Mouse (Mus musculus): ENCODE results near the gene Mrpl21.
A peak's percentile ranks its signal among the peaks of the same experiment; 100 is the strongest.

Mrpl21 gene

DNA sequence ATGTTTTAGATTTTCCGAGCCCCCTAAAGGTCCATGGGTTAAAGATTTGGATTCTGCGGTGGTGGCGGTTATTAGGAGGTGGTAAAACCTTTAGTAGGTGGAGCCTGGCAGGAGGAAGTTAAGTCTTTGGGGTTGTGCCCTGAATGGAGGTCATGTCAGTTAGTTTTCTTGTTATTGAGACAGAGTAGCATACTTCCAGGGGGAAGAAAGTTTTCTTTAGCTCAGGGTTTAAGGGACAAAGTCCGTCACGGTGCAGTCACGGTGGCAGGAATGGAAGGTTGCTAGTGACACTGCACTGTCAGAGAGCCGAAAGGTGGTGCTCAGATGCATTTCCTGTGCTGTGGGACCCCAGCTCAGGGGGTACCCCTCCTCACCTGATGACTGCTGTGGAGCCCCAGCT, 15.1 kb downstream of the Mrpl21 start:
- no peak for DNase-seq (ENCODE audit: low spot score)

DNA sequence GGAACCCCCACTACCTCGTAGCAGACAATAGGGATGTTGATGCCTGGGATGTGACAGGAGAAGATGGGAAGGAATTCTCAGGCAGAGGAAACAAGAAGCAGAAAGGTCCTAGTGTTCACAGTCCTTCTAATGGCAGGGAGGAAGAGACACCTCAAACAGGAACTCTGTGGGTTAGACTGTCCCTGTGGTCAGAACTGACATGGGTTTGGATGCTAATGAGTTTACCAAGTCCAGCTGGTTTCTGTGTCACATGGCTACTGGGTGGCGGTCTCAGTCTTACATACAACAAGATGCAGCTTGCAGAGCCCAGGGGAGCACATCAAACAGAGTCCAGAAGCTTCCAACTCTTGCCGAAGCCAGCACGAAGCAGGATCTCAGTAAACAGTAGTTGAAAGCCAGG, 21.3 kb downstream of the Mrpl21 start:
- no peak for DNase-seq (ENCODE audit: low spot score)

DNA sequence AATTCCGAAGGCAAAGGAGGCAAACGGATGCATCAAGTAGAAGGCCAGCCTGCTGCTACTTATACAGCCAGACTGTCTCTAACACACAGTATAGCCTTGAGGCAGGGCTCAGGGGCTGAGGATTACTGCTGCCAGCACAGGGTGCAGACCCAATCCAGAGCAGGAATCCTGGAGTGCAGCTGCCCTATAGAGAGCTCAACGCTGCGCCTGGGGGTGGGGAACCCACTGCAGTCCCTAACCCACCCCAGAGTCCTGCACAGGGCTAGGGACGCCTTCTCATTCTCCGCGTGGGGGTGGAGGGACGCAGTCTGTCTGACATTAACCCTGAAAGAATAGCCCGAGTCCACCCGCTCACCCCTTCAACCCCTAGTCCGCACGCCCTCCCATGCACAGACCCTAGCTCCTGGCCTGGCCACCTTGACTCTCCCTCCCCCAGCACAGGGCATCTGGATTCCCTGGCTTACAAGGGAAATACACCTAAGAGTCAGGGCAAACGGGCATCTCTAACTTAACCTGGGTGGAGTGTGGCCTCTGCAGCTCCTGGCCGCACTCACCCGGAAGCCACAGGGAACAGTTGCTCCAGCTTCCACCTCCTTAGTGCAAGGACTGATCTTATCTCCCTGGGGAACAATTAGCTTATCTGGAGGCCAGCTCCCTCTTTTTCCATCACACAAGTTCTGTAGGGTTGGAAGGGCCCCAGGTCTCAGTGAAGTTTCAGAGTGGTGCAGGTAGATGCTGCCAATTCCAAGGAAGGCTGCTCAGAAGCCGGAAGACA, 24.7 kb downstream of the Mrpl21 start:
- DNase-seq (ENCODE audit: low spot score): no peak

DNA sequence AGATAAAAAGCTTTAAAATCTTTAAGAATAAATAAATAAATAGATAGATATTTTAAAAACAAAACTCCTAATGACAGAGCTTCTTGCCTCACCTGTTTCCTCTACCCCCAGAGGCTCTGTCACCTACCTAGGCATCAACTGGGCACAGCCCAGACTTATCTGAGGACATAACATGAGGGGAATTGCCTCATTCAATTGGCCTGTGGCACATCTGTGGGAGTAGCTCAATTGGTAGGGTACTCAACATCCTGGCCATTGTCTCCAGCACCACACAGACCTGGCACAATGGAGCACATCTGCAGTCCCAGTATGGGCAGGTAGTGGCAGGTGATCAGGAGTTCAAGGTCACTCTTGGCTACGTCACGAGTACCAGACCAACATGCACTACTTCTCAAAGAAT, 36.6 kb downstream of the Mrpl21 start:
- DNase-seq (ENCODE audit: low spot score): no peak

DNA sequence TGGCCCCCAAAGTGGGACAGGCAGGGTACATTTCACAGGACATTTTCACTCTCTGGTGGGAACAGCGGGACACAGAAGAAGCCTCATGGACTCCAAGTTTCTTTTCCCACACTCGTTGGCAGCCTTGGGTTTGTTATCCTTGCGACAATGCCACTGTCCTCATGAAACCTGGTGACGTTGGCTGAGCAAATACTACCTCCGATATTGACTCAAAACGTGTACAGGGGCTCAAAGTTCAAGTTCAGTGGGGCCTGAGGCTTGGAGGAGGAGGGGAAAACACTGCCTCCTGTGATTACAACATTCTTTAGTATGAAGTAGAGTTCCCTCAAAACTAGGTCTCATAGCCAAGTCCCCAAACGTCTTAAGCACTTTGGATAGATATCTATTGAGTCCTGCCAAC, 37.4 kb downstream of the Mrpl21 start:
- DNase-seq (ENCODE audit: low spot score): no peak

DNA sequence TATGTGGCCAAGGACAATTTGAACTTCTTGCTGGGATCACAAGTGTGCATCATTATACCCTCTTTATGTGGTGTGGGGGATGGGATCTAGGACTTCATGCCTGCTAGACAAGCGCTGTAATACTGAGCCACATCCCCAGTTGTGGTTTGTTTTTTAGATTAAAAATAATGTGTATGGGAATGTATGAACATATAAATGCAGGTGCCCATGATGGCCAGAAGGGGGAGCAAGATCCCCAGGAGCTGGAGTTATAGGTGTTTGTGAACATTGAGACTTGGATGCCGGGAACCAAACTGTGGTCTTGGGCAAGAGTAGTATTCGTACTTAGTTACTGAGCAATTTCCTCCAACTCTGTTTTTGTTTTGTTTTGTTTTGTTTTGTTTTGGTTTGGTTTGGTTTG, 38.1 kb downstream of the Mrpl21 start:
- no peak for DNase-seq (ENCODE audit: low spot score)

DNA sequence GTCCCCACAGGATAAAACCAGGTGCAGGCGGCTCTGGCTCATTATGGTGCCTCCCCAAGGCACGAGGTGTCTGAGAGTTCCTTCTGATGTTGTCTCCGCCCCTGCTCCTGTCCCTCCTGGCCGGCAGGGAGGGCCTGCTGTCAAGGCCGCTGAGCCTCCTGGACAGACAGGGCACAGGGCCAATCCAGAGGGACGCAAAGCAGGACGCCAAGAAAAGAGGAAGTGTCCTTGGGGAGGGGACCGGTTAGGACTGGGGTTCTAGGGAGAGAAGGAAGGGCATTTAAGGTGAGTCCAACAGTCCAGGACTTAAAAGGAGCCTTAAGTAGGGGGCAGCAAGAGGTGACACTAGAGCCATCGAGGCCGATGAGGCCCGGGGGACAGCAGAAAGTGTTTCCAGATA, 38.9 kb downstream of the Mrpl21 start:
- DNase-seq (ENCODE audit: low spot score): peak; percentile 39

DNA sequence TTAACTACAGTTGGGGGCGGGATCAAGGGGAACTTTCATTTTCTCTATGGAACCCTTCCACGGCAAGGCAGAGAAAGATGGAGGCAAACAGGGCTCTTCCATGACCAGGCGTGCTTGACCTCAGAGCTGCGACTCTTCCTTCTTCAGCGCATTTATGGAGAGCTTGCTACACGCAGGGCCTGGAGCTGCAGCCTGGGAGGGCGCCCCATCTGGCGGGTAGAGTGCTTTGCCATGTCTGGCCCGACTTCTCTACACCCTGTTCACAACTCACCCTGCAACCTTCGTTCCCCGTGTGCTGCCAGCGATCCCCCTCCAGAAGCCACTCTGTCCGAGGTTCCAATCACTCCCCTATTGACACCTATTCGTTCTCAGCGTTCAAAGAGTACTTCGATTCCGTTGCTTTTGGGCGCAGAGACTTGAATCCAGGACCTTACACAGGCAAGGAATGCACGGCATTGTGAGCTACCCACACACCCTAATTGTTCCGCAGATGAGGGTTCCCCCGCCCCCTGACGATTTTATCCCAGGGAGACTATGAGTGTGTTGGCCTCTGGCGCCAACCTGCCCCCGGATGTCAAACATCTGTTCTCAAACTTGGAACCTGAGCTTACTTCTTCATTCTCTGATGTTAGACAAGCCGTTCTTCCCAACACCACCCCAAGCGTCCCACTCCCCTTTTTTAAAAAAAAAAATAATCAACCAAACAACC, 39.7 kb downstream of the Mrpl21 start, which contains the start of gene Cpt1a:
TSS of gene Cpt1a (plus strand) at position 74 of the 709 bp plus-strand sequence.
- DNase-seq (ENCODE audit: low spot score): peak; percentile 31

DNA sequence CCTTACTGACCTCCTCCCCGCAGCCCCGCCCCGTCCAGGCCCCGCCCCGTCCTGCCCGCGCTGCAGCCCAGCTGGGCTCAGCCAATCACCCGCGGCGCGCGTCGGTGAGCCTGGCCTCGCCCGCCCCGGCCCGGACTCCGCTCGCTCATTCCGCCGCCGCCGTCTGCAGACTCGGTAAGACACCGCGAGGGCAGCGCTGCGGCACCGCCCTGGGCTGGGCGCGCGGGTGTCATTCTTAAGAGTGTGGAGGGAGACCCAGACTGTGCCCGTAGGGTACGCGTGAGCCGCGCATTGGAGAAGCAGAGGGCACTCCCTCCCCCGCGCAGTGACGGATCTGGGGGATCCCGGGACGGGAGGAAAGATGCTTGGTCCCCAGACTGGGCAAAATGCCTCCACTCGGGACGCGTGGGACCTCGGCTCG, 40.5 kb downstream of the Mrpl21 start:
- DNase-seq (ENCODE audit: low spot score): peak; percentile 74

DNA sequence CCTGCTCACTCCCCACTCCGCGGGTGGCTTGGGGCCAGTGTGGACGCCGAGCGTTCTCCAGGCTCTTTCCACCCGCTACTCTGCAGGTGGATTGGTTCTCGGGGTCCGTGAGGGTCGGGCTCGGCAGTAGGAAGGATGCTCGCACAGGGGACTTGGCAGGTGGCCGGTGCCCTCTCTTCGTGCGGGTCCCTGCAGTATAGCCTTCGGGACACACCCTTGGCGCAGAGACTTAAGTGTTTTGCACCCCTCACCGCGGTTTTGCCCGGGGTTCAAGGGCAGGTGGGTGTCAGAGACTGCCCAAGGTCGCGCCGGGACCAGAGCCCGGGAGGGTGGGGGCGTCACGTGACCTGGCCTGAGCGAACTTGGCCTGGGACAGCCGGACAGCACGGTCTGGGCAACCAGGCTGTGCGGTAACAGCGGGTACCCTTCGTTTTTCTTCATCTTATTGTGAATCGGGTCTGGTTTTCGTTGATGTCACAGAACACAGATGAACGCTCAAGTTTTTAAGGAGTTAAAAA, 41.1 kb downstream of the Mrpl21 start:
- peak; percentile 29 for DNase-seq (ENCODE audit: low spot score)

DNA sequence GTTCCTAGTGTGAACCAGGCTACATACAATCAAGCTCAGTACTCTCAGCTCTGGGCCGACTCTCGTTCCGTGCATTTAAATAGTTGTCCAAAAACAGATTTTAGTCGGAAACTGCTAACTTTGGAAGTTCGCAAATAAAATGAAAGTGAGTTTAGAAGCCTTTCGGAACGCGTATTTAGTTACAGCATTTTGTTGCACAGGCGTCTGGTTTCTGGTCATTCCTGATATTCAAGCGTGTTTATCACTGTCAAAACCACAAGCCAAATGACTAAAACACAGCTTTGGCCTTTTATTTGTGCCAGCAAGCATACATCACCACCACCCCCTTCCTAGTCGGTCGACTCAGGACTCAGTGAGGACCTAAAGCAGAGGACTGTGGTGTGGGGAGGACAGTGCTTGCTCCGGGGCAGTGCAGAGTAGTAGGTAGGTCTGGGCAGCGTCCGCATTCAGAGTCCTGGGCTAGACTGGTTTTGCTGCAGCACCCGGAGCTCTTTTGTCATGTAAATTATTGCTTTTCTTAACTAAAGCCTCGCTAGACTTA, 41.6 kb downstream of the Mrpl21 start:
- DNase-seq (ENCODE audit: low spot score): peak; percentile 27

DNA sequence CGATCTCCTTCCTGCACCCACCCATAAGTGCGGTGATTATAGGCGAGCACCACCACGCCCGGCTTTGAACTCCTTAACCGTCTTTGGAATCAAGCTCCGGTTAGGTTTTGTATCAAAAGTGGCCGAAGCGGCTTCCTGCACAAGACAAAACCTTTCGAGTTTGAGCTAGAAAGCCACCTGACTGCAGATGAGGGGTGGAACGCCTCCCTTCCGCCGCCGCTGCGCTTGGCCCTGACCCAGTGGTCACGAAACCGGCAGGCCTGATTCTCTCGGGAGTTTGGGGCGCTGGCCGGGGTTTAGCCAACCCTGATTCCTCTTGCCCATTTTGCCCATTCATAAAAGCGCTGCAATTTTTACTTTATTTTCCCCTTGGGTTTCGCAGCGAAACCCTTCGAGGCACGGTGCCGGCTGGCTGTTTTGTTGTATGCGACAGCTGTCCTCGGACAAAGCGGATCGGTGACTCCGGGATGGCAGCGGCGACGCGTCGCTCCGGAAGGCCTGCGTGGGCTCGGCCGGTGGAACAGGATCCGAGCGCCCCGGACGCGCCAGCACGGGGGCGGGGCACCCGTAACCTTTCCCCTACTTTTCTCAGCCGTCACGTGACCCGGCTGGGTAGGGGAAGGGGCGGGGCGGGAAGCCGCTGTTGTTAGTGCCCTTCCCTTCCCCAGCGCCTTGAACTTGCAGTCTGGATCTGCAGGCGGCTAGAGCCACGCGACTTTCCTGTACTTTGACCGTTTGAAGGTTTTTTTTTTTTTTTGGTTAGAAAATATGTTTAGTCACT, 42.4 kb downstream of the Mrpl21 start:
- peak; percentile 89 for DNase-seq (ENCODE audit: low spot score)

DNA sequence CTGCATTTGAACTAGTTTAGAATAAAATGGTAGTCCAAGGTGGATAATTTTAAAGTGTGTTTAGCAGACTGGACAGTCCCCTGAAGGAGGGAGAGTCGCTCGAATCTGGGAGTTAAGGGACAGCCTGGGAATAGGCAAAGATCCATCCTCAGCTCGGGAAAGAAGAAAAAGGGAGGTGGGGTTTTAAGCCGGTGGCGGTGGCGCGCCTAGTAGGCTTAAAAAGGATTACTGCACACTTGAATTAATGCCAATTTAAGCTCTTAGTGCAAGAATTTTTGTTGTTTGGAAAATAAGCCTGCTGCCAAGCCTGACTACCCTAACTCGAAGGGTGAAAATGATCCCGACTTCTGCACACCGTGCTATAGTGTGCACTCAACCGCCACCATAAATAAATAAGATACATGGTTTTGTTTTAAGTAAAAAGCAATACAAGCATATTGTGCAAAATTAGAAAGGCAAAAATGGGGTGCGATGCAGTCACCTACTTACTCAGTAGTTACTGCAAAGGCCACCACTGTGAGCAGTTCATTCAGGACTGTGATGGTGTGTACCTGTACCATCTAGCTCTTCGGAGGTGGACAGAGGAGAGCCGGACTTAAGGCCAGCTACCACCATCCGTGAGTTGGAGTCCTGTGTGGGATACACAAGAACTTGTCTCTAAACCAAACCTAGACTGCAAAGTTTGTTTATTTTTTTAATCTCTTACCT, 43.2 kb downstream of the Mrpl21 start:
- no peak for DNase-seq (ENCODE audit: low spot score)

DNA sequence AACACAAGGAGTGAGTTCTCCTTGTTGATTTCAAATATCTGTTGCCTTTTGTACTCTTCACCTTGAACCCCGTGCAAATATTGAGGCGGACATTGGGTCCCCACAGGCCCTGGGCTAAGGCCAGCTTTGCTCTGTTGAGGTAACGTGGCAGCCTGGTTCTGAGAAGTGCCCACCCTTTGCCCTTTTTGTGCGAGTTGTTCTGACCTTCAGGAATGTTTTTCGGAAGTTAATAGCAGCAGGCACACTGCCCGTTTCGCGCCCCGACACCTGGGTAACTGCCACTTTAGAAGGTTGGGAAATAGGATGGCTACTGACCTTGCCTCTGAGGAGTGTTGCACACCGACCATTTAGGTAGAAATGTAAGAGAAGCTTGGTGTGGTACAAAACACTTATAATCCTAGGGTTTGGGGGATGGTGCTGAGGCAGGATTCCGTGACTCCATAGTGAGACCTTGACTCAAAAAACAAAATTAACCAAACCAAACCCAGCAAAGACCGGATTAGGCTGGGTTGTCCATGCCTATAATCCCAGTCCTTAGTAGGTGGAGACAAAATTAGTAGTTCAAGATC, 43.9 kb downstream of the Mrpl21 start:
- DNase-seq (ENCODE audit: low spot score): no peak

DNA sequence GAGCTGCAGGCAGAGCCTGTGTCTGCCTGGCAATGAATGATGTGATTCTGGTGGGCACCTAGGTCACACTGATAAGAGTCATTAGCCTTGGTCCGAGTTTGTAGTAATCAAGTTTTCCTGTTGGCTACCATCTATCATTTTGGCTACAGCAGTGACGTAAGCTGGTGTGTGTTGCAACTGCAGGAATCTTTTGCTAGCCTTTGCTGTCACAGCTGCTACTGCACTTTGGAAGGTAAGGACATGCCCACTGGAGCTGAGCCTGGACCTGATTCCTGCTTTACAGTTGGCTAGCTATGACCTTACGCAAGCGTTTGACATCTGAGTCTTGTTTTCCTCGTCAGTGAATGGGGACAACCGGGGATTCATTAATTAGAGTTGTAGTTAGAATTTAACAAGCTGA, 50.5 kb downstream of the Mrpl21 start:
- no peak for DNase-seq (ENCODE audit: low spot score)

DNA sequence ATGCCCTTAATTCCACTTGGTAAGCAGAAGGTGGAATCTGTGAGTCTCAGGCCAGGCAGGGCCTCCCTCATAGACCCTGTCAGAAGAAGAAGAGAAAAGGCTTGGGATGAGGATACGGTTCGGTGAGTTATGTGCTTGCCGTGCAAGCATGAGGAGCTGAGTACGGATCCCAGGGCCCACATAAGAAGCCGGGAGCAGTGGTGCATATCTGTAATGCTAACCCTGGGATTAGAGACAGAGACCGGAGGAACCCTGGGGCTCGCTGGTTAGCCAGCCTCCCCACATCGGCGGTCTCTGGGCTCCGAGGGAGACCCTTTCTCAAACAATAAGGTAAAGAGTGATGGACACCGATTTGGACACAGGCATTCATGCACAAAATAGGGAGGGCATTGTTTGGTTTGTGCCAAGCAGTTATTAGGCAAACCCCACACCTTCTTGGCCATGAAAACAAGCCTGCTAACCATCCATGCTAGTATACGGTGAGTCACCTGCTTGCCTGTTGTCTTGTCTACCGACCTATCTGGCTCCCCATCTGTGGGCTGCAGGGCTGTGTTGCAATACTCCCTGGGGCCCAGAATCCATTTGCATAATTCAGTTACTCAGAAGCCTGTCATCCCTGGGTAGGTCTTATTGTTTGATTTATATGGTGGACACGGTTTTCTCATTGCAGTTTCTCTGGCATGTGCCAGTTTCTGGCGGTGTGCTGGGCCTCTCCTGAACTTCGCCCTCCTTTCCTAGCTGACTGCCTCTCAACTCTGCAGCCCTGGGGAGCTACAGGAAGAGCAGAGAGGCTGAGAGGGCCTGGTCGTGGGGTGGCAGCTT, 51.2 kb downstream of the Mrpl21 start:
- no peak for DNase-seq (ENCODE audit: low spot score)

DNA sequence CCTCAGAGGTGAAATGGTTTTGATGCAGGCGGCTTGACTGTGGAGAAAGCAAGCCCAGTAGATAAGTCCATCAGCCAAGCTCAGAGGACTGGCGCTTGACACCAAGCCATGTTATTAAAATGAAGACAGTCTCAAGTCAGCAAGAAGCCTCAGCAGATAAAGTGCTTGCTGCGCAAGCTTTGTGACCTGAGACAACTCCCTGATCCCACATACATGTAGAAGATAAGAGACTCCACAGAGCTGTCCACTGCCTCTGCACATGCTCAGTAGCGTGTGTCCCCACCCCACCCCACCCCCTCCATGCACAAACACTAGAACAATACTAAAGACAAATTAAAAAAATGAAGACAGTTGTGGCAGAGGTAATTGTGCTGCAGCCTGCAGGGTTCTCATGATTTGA, 51.8 kb downstream of the Mrpl21 start:
- DNase-seq (ENCODE audit: low spot score): no peak

DNA sequence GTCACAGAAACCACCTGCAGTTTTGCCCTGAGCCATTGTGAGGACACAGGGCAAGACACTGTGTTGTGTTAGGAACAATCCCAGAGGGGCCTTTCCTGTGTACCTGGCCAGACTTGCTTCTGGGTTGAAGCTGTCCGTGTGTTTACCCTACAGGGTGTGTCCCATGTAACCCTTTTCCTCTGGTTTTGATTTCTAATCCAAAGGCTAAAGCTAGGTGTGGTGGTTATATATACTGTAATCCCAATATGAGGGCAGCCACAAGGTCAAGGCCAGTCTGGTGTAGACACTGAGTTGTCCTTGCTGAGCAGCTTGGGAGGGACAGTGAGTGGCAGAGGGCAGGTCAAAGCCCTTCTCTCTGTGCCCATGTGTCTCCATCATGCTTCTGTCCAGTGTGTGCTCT, 53.2 kb downstream of the Mrpl21 start:
- DNase-seq (ENCODE audit: low spot score): no peak

DNA sequence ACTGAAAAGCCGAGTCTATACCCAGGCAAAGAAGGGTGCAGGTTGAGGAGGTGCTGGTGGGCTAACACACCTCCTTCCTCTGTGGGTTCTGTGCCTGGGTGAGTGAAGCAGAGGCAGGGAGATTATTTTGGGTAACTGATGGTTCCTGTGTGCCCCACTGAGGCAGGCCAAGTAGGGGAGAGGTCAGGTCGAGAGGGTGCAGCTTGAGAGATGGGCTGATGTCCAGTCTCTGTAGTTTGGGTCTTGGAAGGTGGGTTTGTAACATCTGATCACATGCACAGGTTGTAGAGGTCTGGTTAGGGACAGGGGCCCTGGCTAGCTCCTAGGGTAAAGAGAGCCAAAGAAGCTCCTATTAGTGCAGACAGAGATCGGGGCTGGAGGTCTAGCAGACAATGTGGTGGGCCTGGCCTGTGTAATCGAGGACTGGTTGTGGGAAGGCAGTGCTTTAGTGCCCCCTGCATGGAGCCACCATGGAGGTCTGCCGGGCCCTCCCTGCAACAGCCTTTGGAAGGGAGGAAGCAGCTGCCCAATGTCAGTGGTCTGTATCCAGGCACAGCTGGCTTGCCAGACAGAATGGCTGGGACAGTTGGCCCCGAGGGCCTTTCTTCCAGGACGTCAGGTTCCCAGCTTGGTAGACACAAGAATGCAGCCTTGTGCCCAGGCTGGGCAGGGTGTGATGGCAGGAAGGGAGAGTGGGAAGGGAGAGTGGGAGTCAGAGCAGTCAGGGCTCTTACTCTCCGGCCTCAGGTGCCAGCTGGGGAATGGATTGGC, 54.0 kb downstream of the Mrpl21 start:
- DNase-seq (ENCODE audit: low spot score): no peak

DNA sequence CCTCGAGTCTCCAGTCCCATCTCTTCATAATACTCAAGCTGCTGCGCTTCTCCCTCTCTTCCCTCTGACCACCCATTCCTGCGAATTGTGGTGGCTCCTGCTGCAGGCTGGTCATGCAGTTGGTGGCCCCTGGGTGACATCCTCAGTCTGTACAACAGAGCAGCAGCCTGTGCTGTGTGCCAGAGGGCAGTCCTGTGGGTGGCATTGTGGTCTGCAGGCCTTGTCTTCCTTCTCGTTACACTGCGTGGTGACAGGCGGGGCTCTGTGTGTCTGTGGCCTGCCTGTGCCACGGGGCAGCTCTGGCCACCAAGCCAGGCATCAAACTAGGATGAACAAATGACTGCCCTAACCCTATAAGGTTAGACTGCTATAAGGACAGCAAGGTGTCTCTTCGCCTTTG, 56.5 kb downstream of the Mrpl21 start:
- DNase-seq (ENCODE audit: low spot score): no peak
